Mouse (Mus musculus): Measurements from ENCODE around the gene Fignl2.

GRCm38 (mm10) chr15:101072736-101073135 lies 5.6 kb downstream of the Fignl2 start:
- TF ChIP-seq CTCF (IDR thresholded peaks at IDR 0.05 in 2 of 3, conservative IDR thresholded peaks at IDR 0.05 in 1 of 3; ENCODE audit: control insufficient read depth in 1 of 3, insufficient read depth in 1 of 3, low read depth in 2 of 3, low read length in 3 of 3, poor library complexity in 1 of 3, severe bottlenecking in 1 of 3) (no peak), JUND (IDR thresholded peaks at IDR 0.05; ENCODE audit: low read depth, low read length) (no peak), SMC3 (IDR thresholded peaks at IDR 0.05; ENCODE audit: low read depth, low read length) (no peak), NRF1 (IDR thresholded peaks at IDR 0.05; ENCODE audit: insufficient read depth, low read depth, low read length, poor library complexity, severe bottlenecking) (no peak), BHLHE40 (IDR thresholded peaks at IDR 0.05; ENCODE audit: borderline replicate concordance, low read depth, low read length) (no peak), ETS1 (IDR thresholded peaks at IDR 0.05; ENCODE audit: low read depth, low read length) (no peak), POLR2AphosphoS5 (IDR thresholded peaks at IDR 0.05; ENCODE audit: borderline replicate concordance, low read depth, low read length) (no peak), POLR2A (IDR thresholded peaks at IDR 0.05; ENCODE audit: control insufficient read depth in 1 of 2, insufficient read depth in 1 of 2, low read depth in 1 of 2, low read length in 2 of 2, poor library complexity in 1 of 2) (no peak), CHD2 (IDR thresholded peaks at IDR 0.05; ENCODE audit: low read length) (no peak), CHD1 (IDR thresholded peaks at IDR 0.05; ENCODE audit: low read depth, low read length) (no peak), USF1 (IDR thresholded peaks at IDR 0.05; ENCODE audit: low read depth, low read length) (no peak), HCFC1 (IDR thresholded peaks at IDR 0.05; ENCODE audit: low read depth, low read length) (no peak), TCF12 (IDR thresholded peaks at IDR 0.05; ENCODE audit: low read depth, low read length) (no peak), ZKSCAN1 (IDR thresholded peaks at IDR 0.05; ENCODE audit: low read depth, low read length) (no peak)

Data from MEL (cell line).